Mouse (Mus musculus) cortical plate, adult 2 months (tissue): ENCODE data around the gene Syce2.

Experiments
- CTCF ChIP-seq: fragments of 200-500 bp; IDR thresholded peaks from 2 replicates; pipeline ENCODE4 v1.5.1; 2011; ENCODE audit warnings: mild to moderate bottlenecking, control low read depth, low read length; ENCODE audit not compliant: insufficient read depth; ENCODE audit errors: extremely low read depth
- POLR2A ChIP-seq: fragments of 200-500 bp; IDR thresholded peaks from 2 replicates; pipeline ENCODE4 v1.6.1; 2011; ENCODE audit warnings: mild to moderate bottlenecking, low read length, control low read depth; ENCODE audit not compliant: insufficient read depth; ENCODE audit errors: extremely low read depth

DNA sequence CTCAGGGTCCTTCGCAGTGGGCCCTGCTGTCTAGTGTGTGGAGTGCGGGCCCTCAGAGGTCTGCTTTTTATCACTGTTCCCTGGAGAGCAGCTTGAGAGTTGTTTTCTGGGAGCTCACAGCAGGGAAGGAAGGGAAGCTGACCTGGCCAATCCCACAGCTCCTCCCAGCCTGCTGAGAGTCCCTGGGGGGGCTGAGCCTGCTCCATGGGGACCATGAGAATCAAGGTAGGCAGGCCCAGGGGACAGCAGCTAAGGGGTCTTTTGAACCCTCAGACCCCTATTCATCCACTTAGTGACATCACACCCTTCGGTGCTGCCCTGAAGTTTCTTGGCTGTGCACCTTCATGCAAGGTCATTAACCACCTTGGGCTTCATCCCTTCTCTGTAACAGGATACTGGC, 49.2 kb upstream of the Syce2 start, which contains the start of gene Dand5:
- TF ChIP-seq CTCF (no peak), POLR2A (no peak)
